Comparison of ENCODE assay signal across 8 mouse cellular contexts in the genomic region with DNA sequence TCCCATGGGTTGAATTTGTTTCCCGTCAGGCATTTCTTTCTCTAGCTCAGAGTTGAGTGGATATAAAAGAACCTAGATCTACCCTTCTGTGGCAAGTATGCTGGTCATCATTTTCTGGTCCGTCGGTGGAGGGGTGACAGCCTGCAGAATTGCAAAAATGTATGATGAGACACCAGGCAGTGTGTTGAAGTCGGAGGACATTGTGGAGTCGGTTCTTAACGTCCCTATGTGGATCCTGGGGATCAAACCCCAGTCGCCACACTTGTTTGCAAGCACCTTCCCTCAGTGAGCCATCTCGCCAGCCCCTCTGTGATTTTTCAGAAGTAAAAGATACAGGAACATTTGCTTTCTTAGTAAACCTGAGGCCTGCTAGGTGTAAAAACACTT. TPM values are rescaled to one million over a fixed set of nuclear protein-coding genes. Genes with fewer than 3 reads are reported as not detected.
A peak's percentile ranks its signal among the peaks of the same experiment; 100 is the strongest.
DNase-seq lines count a peak whose midpoint lies in the region; ATAC-seq and TF ChIP-seq lines count a peak whose summit lies in the region.

No protein-coding gene starts in this region.

- ATAC-seq in embryonic facial prominence, embryonic 12.5 days (ENCODE audit: insufficient number of reproducible peaks, insufficient read depth, low FRiP score, low TSS enrichment): no peak
- ATAC-seq in intestine, embryonic 15.5 days: no peak
- ATAC-seq in neural tube, embryonic 13.5 days (ENCODE audit: low read depth): no peak
- ATAC-seq in monocyte, adult 5-6 weeks (replicated peaks; ENCODE audit: insufficient number of reproducible peaks, low FRiP score, low TSS enrichment, poor library complexity, severe bottlenecking): no peak

- peak overlapping the region; percentile 86 for H3K9ac ChIP-seq in liver, adult 2 months (ENCODE audit: low read depth, low read length)
- peak overlapping the region; percentile 89 for H3K9ac ChIP-seq in embryonic facial prominence, embryonic 12.5 days
- peak overlapping the region; percentile 85 for H3K9ac ChIP-seq in intestine, embryonic 15.5 days
- H3K9ac ChIP-seq in neural tube, embryonic 13.5 days: peak overlapping the region; percentile 90

- TF ChIP-seq CTCF in liver, adult 2 months (IDR thresholded peaks at IDR 0.05; ENCODE audit: low read depth, low read length): no peak

- TF ChIP-seq POLR2A in liver, adult 2 months (IDR thresholded peaks at IDR 0.05; ENCODE audit: extremely low read depth, insufficient read depth, low read length): no peak

- H3K4me3 ChIP-seq in liver, adult 2 months (ENCODE audit: insufficient read depth, low read depth, low read length): peak overlapping the region; percentile 88
- H3K4me3 ChIP-seq in embryonic facial prominence, embryonic 12.5 days: peak overlapping the region; percentile 70
- peak overlapping the region; percentile 79 for H3K4me3 ChIP-seq in intestine, embryonic 15.5 days (replicated peaks)
- peak overlapping the region; percentile 80 for H3K4me3 ChIP-seq in neural tube, embryonic 13.5 days

- H3K27me3 ChIP-seq in liver, adult 2 months (ENCODE audit: control insufficient read depth, insufficient read depth, low read length): no peaks in the 10 kb centered on the region
- H3K27me3 ChIP-seq in embryonic facial prominence, embryonic 12.5 days: no peaks in the 10 kb centered on the region
- H3K27me3 ChIP-seq in intestine, embryonic 15.5 days (replicated peaks): no peaks in the 10 kb centered on the region
- no peaks in the 10 kb centered on the region for H3K27me3 ChIP-seq in neural tube, embryonic 13.5 days

- intact Hi-C loops in left cerebral cortex, postnatal 36 days (cut with DNase I): loop anchor here (5.0 kb wide), 1 partner anchor 36 kb away; no protein-coding TSS in a partner anchor

- H3K9me3 ChIP-seq in embryonic facial prominence, embryonic 12.5 days: no peaks in the 10 kb centered on the region
- no peaks in the 10 kb centered on the region for H3K9me3 ChIP-seq in intestine, embryonic 15.5 days
- H3K9me3 ChIP-seq in neural tube, embryonic 13.5 days: no peaks in the 10 kb centered on the region

- H3K4me2 ChIP-seq in embryonic facial prominence, embryonic 12.5 days (replicated peaks): peak overlapping the region; percentile 76
- peak overlapping the region; percentile 71 for H3K4me2 ChIP-seq in intestine, embryonic 15.5 days (replicated peaks)
- H3K4me2 ChIP-seq in neural tube, embryonic 13.5 days: peak overlapping the region; percentile 88

- H3K36me3 ChIP-seq in liver, adult 2 months (ENCODE audit: control insufficient read depth, insufficient read depth, low read length): peaks cover 20% of the 10 kb centered on the region; the same call in 1 of the 2 replicates
- peaks cover 17% of the 10 kb centered on the region; the same call in 1 of the 2 replicates for H3K36me3 ChIP-seq in embryonic facial prominence, embryonic 12.5 days
- 0 out of 2 replicates have a peak, but pooled peaks cover 5% of the 10 kb centered on the region for H3K36me3 ChIP-seq in intestine, embryonic 15.5 days
- H3K36me3 ChIP-seq in neural tube, embryonic 13.5 days: peaks cover 15% of the 10 kb centered on the region

- H3K27ac ChIP-seq in liver, adult 2 months (replicated peaks; ENCODE audit: insufficient read depth, low read depth, low read length): peak overlapping the region; percentile 92
- peak overlapping the region; percentile 96 for H3K27ac ChIP-seq in embryonic facial prominence, embryonic 12.5 days
- H3K27ac ChIP-seq in intestine, embryonic 15.5 days: peak overlapping the region; percentile 96
- H3K27ac ChIP-seq in neural tube, embryonic 13.5 days (replicated peaks): peak overlapping the region; percentile 94

- WGBS in liver, adult 2 months: 15% methylated on average over 8 of the region's 8 CpGs
- WGBS in embryonic facial prominence, embryonic 12.5 days: 5% methylated on average over 8 of the region's 8 CpGs
- 6% methylated on average over 8 of the region's 8 CpGs for whole genome bisulfite sequencing in intestine, embryonic 15.5 days
- 4% methylated on average over 8 of the region's 8 CpGs for WGBS in neural tube, embryonic 13.5 days

- H3K4me1 ChIP-seq in liver, adult 2 months (ENCODE audit: control insufficient read depth, insufficient read depth, low read length): peaks cover 12% of the 10 kb centered on the region
- H3K4me1 ChIP-seq in embryonic facial prominence, embryonic 12.5 days: peaks cover 32% of the 10 kb centered on the region
- H3K4me1 ChIP-seq in intestine, embryonic 15.5 days (replicated peaks): peaks cover 14% of the 10 kb centered on the region; the same call in 1 of the 2 replicates
- peaks cover 38% of the 10 kb centered on the region for H3K4me1 ChIP-seq in neural tube, embryonic 13.5 days (replicated peaks)

- peaks cover 18% of the 10 kb centered on the region for H3K79me2 ChIP-seq in liver, adult 2 months (ENCODE audit: control insufficient read depth, insufficient read depth, low read length)

- DNase-seq in liver, adult 2 months (ENCODE audit: extremely low read depth, low read depth, low spot score): no peak
- DNase-seq in liver: no peak
- no peak for DNase-seq in gastrocnemius, postnatal 4 days (ENCODE audit: low spot score in 2 of 2)
- DNase-seq in left cerebral cortex, postnatal 36 days (ENCODE audit: low spot score in 2 of 2): no peak

RNA-seq across cellular contexts. Expression of gene Eid3, which starts 5.5 kb away (rescaled TPM):
- 2.1 and 2.3 TPM in 2 replicates for total RNA-seq in liver, adult 2 months (2014; rRNA removed)
- 0.26 and 0.50 TPM in 2 replicates for polyA plus RNA-seq in liver, adult 2 months (2012; rRNA removed)
- 0.34 and 0.56 TPM in 2 replicates for polyA plus RNA-seq in embryonic facial prominence, embryonic 12.5 days (2016; fragmentation: Nextera tagmentation; extraction: Ambion mirVana)
- polyA plus RNA-seq in intestine, embryonic 15.5 days (2015; fragmentation: Nextera tagmentation; extraction: Ambion mirVana): 0.42 and 0.46 TPM in 2 replicates
- 0.24 TPM in 1 of 2 replicates, not detected in the other for polyA plus RNA-seq in neural tube, embryonic 13.5 days (2015; fragmentation: Nextera tagmentation; extraction: Ambion mirVana)
- total RNA-seq in gastrocnemius, postnatal 4 days (2021): 1 to 10 TPM; 1.8 to 2.1 TPM
- 9.6 to 18.2 TPM (median 16.2 TPM) in 3 replicates for total RNA-seq in monocyte, adult 5-6 weeks (2017)
- total RNA-seq in left cerebral cortex, postnatal 36 days (2021): 1 to 10 TPM; 1.5 to 3.0 TPM

RNA-seq across cellular contexts. Expression of gene Txnrd1, which starts 27.2 kb away (rescaled TPM):
- total RNA-seq in liver, adult 2 months (2014; rRNA removed): 71.2 and 83.2 TPM in 2 replicates
- polyA plus RNA-seq in liver, adult 2 months (2012; rRNA removed): 50.4 and 51.9 TPM in 2 replicates
- polyA plus RNA-seq in embryonic facial prominence, embryonic 12.5 days (2016; fragmentation: Nextera tagmentation; extraction: Ambion mirVana): 143 and 148 TPM in 2 replicates
- polyA plus RNA-seq in intestine, embryonic 15.5 days (2015; fragmentation: Nextera tagmentation; extraction: Ambion mirVana): 106 and 115 TPM in 2 replicates
- polyA plus RNA-seq in neural tube, embryonic 13.5 days (2015; fragmentation: Nextera tagmentation; extraction: Ambion mirVana): 112 and 124 TPM in 2 replicates
- 10 to 100 TPM; 42.2 to 43.2 TPM for total RNA-seq in gastrocnemius, postnatal 4 days (2021)
- total RNA-seq in monocyte, adult 5-6 weeks (2017): 68.5 to 96.1 TPM (median 73.4 TPM) in 3 replicates
- total RNA-seq in left cerebral cortex, postnatal 36 days (2021): 10 to 100 TPM; 43.0 to 50.9 TPM
